Mouse (Mus musculus) heart, postnatal 0 days (tissue): ENCODE measurements around the gene Krtap16-1. TPM values are rescaled to one million over a fixed set of nuclear protein-coding genes. Genes with fewer than 3 reads are reported as not detected.

Experiments used
- ATAC-seq: fragments of 200-750 bp; cut with Nextera tagmentation; 2 replicates; pipeline ENCODE4 v1.8.0; 2017; ENCODE audit warnings: low read depth, moderate number of reproducible peaks, moderate library complexity; ENCODE audit not compliant: insufficient read depth
- DNase-seq: peaks from one replicate; pipeline ENCODE4 v3.0.0-alpha.2; 2016; ENCODE audit warnings: low spot score
- H3K27ac ChIP-seq: fragments of 300-500 bp; sonication (generic); 2 replicates; pipeline ENCODE4 v1.5.1; 2014; ENCODE audit warnings: low read depth, mild to moderate bottlenecking
- H3K27me3 ChIP-seq: fragments of 300-500 bp; sonication (generic); 2 replicates; pipeline ENCODE4 v1.6.1; 2014; ENCODE audit warnings: low read length, mixed read lengths; ENCODE audit not compliant: control insufficient read depth, insufficient read depth
- H3K36me3 ChIP-seq: fragments of 300-500 bp; sonication (generic); replicated peaks from 2 replicates; pipeline ENCODE4 v1.6.1; 2014; ENCODE audit warnings: low read length, mixed read lengths; ENCODE audit not compliant: control insufficient read depth, insufficient read depth
- H3K4me1 ChIP-seq: fragments of 300-500 bp; sonication (generic); 2 replicates; pipeline ENCODE4 v1.6.1; 2014; ENCODE audit warnings: antibody characterized with exemption; ENCODE audit not compliant: control insufficient read depth, insufficient read depth
- H3K4me2 ChIP-seq: fragments of 300-500 bp; sonication (generic); 2 replicates; pipeline ENCODE4 v1.6.1; 2014; ENCODE audit warnings: low read depth, mild to moderate bottlenecking, low read length, moderate library complexity
- H3K4me3 ChIP-seq: fragments of 300-500 bp; sonication (generic); 2 replicates; pipeline ENCODE4 v1.5.1; 2014; ENCODE audit warnings: low read depth, low read length
- H3K9ac ChIP-seq: fragments of 300-500 bp; sonication (generic); replicated peaks from 2 replicates; pipeline ENCODE4 v1.6.1; 2014; ENCODE audit warnings: low read depth, low read length, mixed read lengths
- H3K9me3 ChIP-seq: fragments of 300-500 bp; sonication (generic); replicated peaks from 2 replicates; pipeline ENCODE4 v1.6.1; 2016; ENCODE audit warnings: low read length; ENCODE audit not compliant: control insufficient read depth
- CTCF ChIP-seq: IDR thresholded peaks from 2 replicates; pipeline ENCODE4 v1.5.1; 2016; ENCODE audit warnings: antibody characterized with exemption, control low read depth, low read depth
- EP300 ChIP-seq: IDR thresholded peaks from 2 replicates; pipeline ENCODE4 v1.6.1; 2016; ENCODE audit warnings: antibody characterized with exemption, low read depth
- WGBS: fragments of 180-500 bp; shearing (Covaris S2); extraction: QIAGEN DNeasy Blood & Tissue Kit; methylation state at CpG from one replicate; pipeline ENCODE4 v1.1.7; 2014; 5-methylcytosine and 5-hydroxymethylcytosine counted together
- polyA plus RNA-seq: library from polyadenylated mRNA; unstranded; fragments of >200 nt; fragmentation: Nextera tagmentation; extraction: Ambion mirVana; gene quantifications from 2 replicates; pipeline ENCODE4 v1.2.1, GENCODE M21; 2015
- total RNA-seq: library from RNA; depleted of rRNA; stranded (reverse); fragments of >200 nt; gene quantifications from 2 replicates; pipeline ENCODE4 v1.2.3, GENCODE M21; 2014; ENCODE audit warnings: low replicate concordance

The Krtap16-1 gene
- total and polyA plus RNA-seq, 2 experiments from 2014 or later: not detected

GRCm38 (mm10) chr11:100010682-100011081 lies 24.3 kb upstream of the Krtap16-1 start:
- Histone ChIP-seq H3K4me2 (no peak overlapping the region), H3K9ac (no peak overlapping the region), H3K9me3 (no peaks in the 10 kb centered on the region), H3K4me3 (no peak overlapping the region), H3K36me3 (no peaks in the 10 kb centered on the region), H3K27ac (no peak overlapping the region), H3K4me1 (no peaks in the 10 kb centered on the region), H3K27me3 (no peaks in the 10 kb centered on the region)
- DNase-seq (no peak), ATAC-seq (no peak)
- TF ChIP-seq CTCF: no peak
- no peak for TF ChIP-seq EP300
- WGBS: 85% methylated on average over 5 of the region's 5 CpGs

GRCm38 (mm10) chr11:100008336-100008735 lies 21.9 kb upstream of the Krtap16-1 start:
- WGBS: 55% methylated on average over 5 of the region's 5 CpGs

GRCm38 (mm10) chr11:100006624-100007023 lies 20.2 kb upstream of the Krtap16-1 start:
- H3K27ac ChIP-seq: no peak overlapping the region
- DNase-seq (no peak), ATAC-seq (no peak)
- no peaks in the 10 kb centered on the region for H3K27me3 ChIP-seq
- TF ChIP-seq EP300 (no peak), CTCF (peak; percentile 27; the same call in 1 of the 2 replicates)
- no peak overlapping the region for H3K9ac ChIP-seq
- H3K4me1 ChIP-seq: no peaks in the 10 kb centered on the region
- H3K9me3 ChIP-seq: no peaks in the 10 kb centered on the region
- H3K4me2 ChIP-seq: no peak overlapping the region
- H3K4me3 ChIP-seq: no peak overlapping the region
- H3K36me3 ChIP-seq: no peaks in the 10 kb centered on the region
- WGBS: 47% methylated on average over 3 of the region's 3 CpGs

More at GRCm38 (mm10) chr11:100008336-100008735, 21.9 kb upstream of the Krtap16-1 start:
- DNase-seq: no peak
- Histone ChIP-seq H3K27ac (no peak overlapping the region), H3K9me3 (no peaks in the 10 kb centered on the region), H3K9ac (no peak overlapping the region), H3K27me3 (no peaks in the 10 kb centered on the region), H3K4me1 (no peaks in the 10 kb centered on the region), H3K4me3 (no peak overlapping the region), H3K4me2 (no peak overlapping the region), H3K36me3 (no peaks in the 10 kb centered on the region)
- no peak for TF ChIP-seq CTCF
- no peak for TF ChIP-seq EP300
- no peak for ATAC-seq

- Histone ChIP-seq H3K36me3 (no peaks in the 10 kb centered on the region), H3K27ac (no peak overlapping the region), H3K4me1 (no peaks in the 10 kb centered on the region), H3K9me3 (no peaks in the 10 kb centered on the region), H3K9ac (no peak overlapping the region), H3K4me2 (no peak overlapping the region), H3K27me3 (no peaks in the 10 kb centered on the region), H3K4me3 (no peak overlapping the region)
- DNase-seq (no peak), ATAC-seq (no peak)
- TF ChIP-seq EP300 (no peak), CTCF (no peak)
- 85% methylated on average over 8 of the region's 8 CpGs for WGBS
Measured at GRCm38 (mm10) chr11:100005905-100006304, 19.5 kb upstream of the Krtap16-1 start.

- H3K27ac ChIP-seq: no peak overlapping the region
- no peaks in the 10 kb centered on the region for H3K4me1 ChIP-seq
- peak; percentile 38 for DNase-seq
Measured at GRCm38 (mm10) chr11:100004846-100005245, 18.4 kb upstream of the Krtap16-1 start.

GRCm38 (mm10) chr11:99999091-99999490 lies 12.7 kb upstream of the Krtap16-1 start:
- 74% methylated on average over 7 of the region's 7 CpGs for WGBS
- TF ChIP-seq CTCF: no peak
- no peak for TF ChIP-seq EP300
- 0 out of 2 replicates have a peak, but pooled peaks cover 7% of the 10 kb centered on the region for H3K27me3 ChIP-seq
- ATAC-seq (no peak), DNase-seq (no peak)
- H3K4me2 ChIP-seq: no peak overlapping the region
- no peaks in the 10 kb centered on the region for H3K36me3 ChIP-seq
- H3K4me1 ChIP-seq: no peaks in the 10 kb centered on the region
- no peak overlapping the region for H3K9ac ChIP-seq
- no peak overlapping the region for H3K4me3 ChIP-seq
- H3K27ac ChIP-seq: no peak overlapping the region
- no peaks in the 10 kb centered on the region for H3K9me3 ChIP-seq

More at GRCm38 (mm10) chr11:100004846-100005245, 18.4 kb upstream of the Krtap16-1 start:
- Histone ChIP-seq H3K9me3 (no peaks in the 10 kb centered on the region), H3K4me2 (no peak overlapping the region), H3K9ac (no peak overlapping the region), H3K27me3 (no peaks in the 10 kb centered on the region), H3K4me3 (no peak overlapping the region), H3K36me3 (no peaks in the 10 kb centered on the region)
- TF ChIP-seq CTCF (peak; percentile 74), EP300 (no peak)
- 23% methylated on average over 6 of the region's 6 CpGs for WGBS
- ATAC-seq: no peak
